Mouse (Mus musculus) thymus, postnatal 25 days (tissue): Measurements from ENCODE around the gene Gm20388.
A peak's percentile ranks its signal among the peaks of the same experiment; 100 is the strongest.

Source experiments
- DNase-seq: peaks from one replicate; pipeline ENCODE4 v3.0.0; 2022

The Gm20388 gene

GRCm38 (mm10) chr8:120745226-120745625 is 834.6 kb downstream of the Gm20388 start:
- no peak for DNase-seq

- DNase-seq, result no peak
Observed at GRCm38 (mm10) chr8:120746007-120746701, 835.5 kb downstream of the Gm20388 start.

GRCm38 (mm10) chr8:120747286-120747685 is 836.6 kb downstream of the Gm20388 start:
- no peak for DNase-seq

- peak; percentile 74 for DNase-seq
Observed at GRCm38 (mm10) chr8:120750616-120751015, 840.0 kb downstream of the Gm20388 start.

- peak; percentile 74 for DNase-seq
Observed at GRCm38 (mm10) chr8:120751226-120752081, 840.8 kb downstream of the Gm20388 start.

- peak; percentile 61 for DNase-seq
Observed at GRCm38 (mm10) chr8:120752082-120752452, 841.4 kb downstream of the Gm20388 start.

GRCm38 (mm10) chr8:120753476-120753875 is 842.8 kb downstream of the Gm20388 start:
- no peak for DNase-seq

- no peak for DNase-seq
Observed at GRCm38 (mm10) chr8:120755306-120756297, 845.0 kb downstream of the Gm20388 start.

- no peak for DNase-seq
Observed at GRCm38 (mm10) chr8:120758005-120758404, 847.4 kb downstream of the Gm20388 start.

GRCm38 (mm10) chr8:120759847-120760246 is 849.2 kb downstream of the Gm20388 start:
- no peak for DNase-seq

- DNase-seq, result no peak
Observed at GRCm38 (mm10) chr8:120760341-120761215, 849.9 kb downstream of the Gm20388 start.

- DNase-seq, result no peak
Observed at GRCm38 (mm10) chr8:120763267-120763666, 852.6 kb downstream of the Gm20388 start.

GRCm38 (mm10) chr8:120764638-120765037 is 854.0 kb downstream of the Gm20388 start:
- no peak for DNase-seq

- no peak for DNase-seq
Observed at GRCm38 (mm10) chr8:120766622-120767021, 856.0 kb downstream of the Gm20388 start.

GRCm38 (mm10) chr8:120768454-120769218 is 858.0 kb downstream of the Gm20388 start:
- no peak for DNase-seq

GRCm38 (mm10) chr8:120777184-120777583 is 866.5 kb downstream of the Gm20388 start:
- DNase-seq, result no peak

- no peak for DNase-seq
Observed at GRCm38 (mm10) chr8:120777732-120778131, 867.1 kb downstream of the Gm20388 start.

- no peak for DNase-seq
Observed at GRCm38 (mm10) chr8:120779106-120779505, 868.5 kb downstream of the Gm20388 start.

- no peak for DNase-seq
Observed at GRCm38 (mm10) chr8:120783781-120784180, 873.1 kb downstream of the Gm20388 start.

GRCm38 (mm10) chr8:120786753-120787152 is 876.1 kb downstream of the Gm20388 start:
- DNase-seq, result no peak

- no peak for DNase-seq
Observed at GRCm38 (mm10) chr8:120787631-120788030, 877.0 kb downstream of the Gm20388 start.
